Mouse (Mus musculus) thymus, adult 2 months (tissue): Measurements from ENCODE around the gene Gm21860.
"Not testable (repeated sequence)": the region's sequence is repeated elsewhere in the genome, so short reads cannot be mapped to it uniquely, and the experiment has no call there.

Source experiments
- CTCF ChIP-seq: fragments of 200-500 bp; IDR thresholded peaks from 2 replicates; pipeline ENCODE4 v1.5.1; 2012; ENCODE audit warnings: mild to moderate bottlenecking, control low read depth, low read length, moderate library complexity, borderline replicate concordance; ENCODE audit not compliant: control insufficient read depth, poor library complexity, insufficient read depth; ENCODE audit errors: extremely low read depth
- POLR2A ChIP-seq: fragments of 200-500 bp; IDR thresholded peaks from 2 replicates; pipeline ENCODE4 v1.6.1; 2012; ENCODE audit warnings: mild to moderate bottlenecking, low read length, control low read depth, moderate library complexity; ENCODE audit not compliant: control insufficient read depth, poor library complexity, insufficient read depth; ENCODE audit errors: extremely low read depth

GRCm38 (mm10) chrY:90745256-90745655, 9.4 kb downstream of the Gm21860 start:
- not testable (repeated sequence) for TF ChIP-seq POLR2A, CTCF
